Mouse (Mus musculus) intestine, postnatal 0 days (tissue): ENCODE measurements around the gene Polr2j. TPM values are rescaled to one million over a fixed set of nuclear protein-coding genes. Genes with fewer than 3 reads are reported as not detected.
A peak's percentile ranks its signal among the peaks of the same experiment; 100 is the strongest.

Experiments used
- ATAC-seq: fragments of 200-750 bp; cut with Nextera tagmentation; 2 replicates; pipeline ENCODE4 v1.8.0; 2017; ENCODE audit warnings: mild to moderate bottlenecking, moderate TSS enrichment, moderate library complexity
- H3K27ac ChIP-seq: fragments of 300-500 bp; sonication (generic); 2 replicates; pipeline ENCODE4 v1.5.1; 2014; ENCODE audit warnings: mild to moderate bottlenecking, low read depth, low read length, moderate library complexity
- H3K27me3 ChIP-seq: fragments of 300-500 bp; sonication (generic); replicated peaks from 2 replicates; pipeline ENCODE4 v1.6.1; 2014; ENCODE audit warnings: low read length, mixed read lengths; ENCODE audit not compliant: control insufficient read depth, insufficient read depth
- H3K36me3 ChIP-seq: fragments of 300-500 bp; sonication (generic); 2 replicates; pipeline ENCODE4 v1.6.1; 2014; ENCODE audit warnings: mild to moderate bottlenecking, moderate library complexity; ENCODE audit not compliant: control insufficient read depth, insufficient read depth
- H3K4me1 ChIP-seq: fragments of 300-500 bp; sonication (generic); replicated peaks from 2 replicates; pipeline ENCODE4 v1.6.1; 2014; ENCODE audit warnings: antibody characterized with exemption, low read length, mixed read lengths; ENCODE audit not compliant: control insufficient read depth, insufficient read depth
- H3K4me2 ChIP-seq: fragments of 300-500 bp; sonication (generic); replicated peaks from 2 replicates; pipeline ENCODE4 v1.6.1; 2014; ENCODE audit warnings: low read depth, mild to moderate bottlenecking, moderate library complexity
- H3K4me3 ChIP-seq: fragments of 300-500 bp; sonication (generic); 2 replicates; pipeline ENCODE4 v1.5.1; 2014; ENCODE audit warnings: low read depth, low read length
- H3K9ac ChIP-seq: fragments of 300-500 bp; sonication (generic); 2 replicates; pipeline ENCODE4 v1.6.1; 2014; ENCODE audit warnings: mild to moderate bottlenecking, low read depth, low read length
- H3K9me3 ChIP-seq: fragments of 300-500 bp; sonication (generic); 2 replicates; pipeline ENCODE4 v1.6.1; 2016; ENCODE audit warnings: mixed run types; ENCODE audit not compliant: control insufficient read depth
- CTCF ChIP-seq: sonication (generic); IDR thresholded peaks from 2 replicates; pipeline ENCODE4 v1.5.1; 2016; ENCODE audit warnings: low read depth, mild to moderate bottlenecking, control low read depth, antibody characterized with exemption, moderate library complexity
- WGBS: fragments of 180-500 bp; shearing (Covaris S2); extraction: QIAGEN DNeasy Blood & Tissue Kit; methylation state at CpG from one replicate; pipeline ENCODE4 v1.1.7; 2014; 5-methylcytosine and 5-hydroxymethylcytosine counted together
- polyA plus RNA-seq: library from polyadenylated mRNA; unstranded; fragments of >200 nt; fragmentation: Nextera tagmentation; extraction: Ambion mirVana; gene quantifications from 2 replicates; pipeline ENCODE4 v1.2.1, GENCODE M21; 2015

Polr2j gene
- polyA plus RNA-seq, 1 experiment from 2014 or later, result 169 TPM

DNA sequence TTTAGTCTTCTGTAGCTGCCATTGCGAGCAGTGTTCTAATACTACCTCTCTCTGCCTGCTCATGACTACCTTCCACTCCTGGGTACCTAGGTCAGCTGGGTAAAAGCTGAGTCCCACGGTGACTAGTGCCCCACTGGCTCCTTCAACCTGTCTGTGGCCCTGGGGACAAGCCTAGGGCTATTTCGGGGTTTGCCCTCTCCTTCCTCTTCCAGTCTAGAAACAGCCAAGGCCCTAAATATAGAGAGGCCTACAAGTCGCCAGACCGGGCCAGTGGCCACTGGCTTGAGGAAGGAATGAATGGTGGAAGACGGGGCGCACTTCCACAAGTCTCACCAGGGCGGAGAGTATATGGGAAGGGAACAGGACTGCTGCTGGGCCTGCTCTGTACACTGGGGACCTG lies 30.1 kb upstream of the Polr2j start:
- no peak for TF ChIP-seq CTCF
- H3K36me3 ChIP-seq, result peaks cover 10% of the 10 kb centered on the region; the same call in 1 of the 2 replicates
- H3K9ac ChIP-seq, result no peak overlapping the region
- peaks cover 7% of the 10 kb centered on the region for H3K4me1 ChIP-seq
- H3K4me3 ChIP-seq, result no peak overlapping the region
- ATAC-seq, result no peak
- no peaks in the 10 kb centered on the region for H3K9me3 ChIP-seq
- H3K27me3 ChIP-seq, result no peaks in the 10 kb centered on the region
- no peak overlapping the region for H3K4me2 ChIP-seq
- WGBS, result 89% methylated on average over 8 of the region's 8 CpGs
- no peak overlapping the region for H3K27ac ChIP-seq

DNA sequence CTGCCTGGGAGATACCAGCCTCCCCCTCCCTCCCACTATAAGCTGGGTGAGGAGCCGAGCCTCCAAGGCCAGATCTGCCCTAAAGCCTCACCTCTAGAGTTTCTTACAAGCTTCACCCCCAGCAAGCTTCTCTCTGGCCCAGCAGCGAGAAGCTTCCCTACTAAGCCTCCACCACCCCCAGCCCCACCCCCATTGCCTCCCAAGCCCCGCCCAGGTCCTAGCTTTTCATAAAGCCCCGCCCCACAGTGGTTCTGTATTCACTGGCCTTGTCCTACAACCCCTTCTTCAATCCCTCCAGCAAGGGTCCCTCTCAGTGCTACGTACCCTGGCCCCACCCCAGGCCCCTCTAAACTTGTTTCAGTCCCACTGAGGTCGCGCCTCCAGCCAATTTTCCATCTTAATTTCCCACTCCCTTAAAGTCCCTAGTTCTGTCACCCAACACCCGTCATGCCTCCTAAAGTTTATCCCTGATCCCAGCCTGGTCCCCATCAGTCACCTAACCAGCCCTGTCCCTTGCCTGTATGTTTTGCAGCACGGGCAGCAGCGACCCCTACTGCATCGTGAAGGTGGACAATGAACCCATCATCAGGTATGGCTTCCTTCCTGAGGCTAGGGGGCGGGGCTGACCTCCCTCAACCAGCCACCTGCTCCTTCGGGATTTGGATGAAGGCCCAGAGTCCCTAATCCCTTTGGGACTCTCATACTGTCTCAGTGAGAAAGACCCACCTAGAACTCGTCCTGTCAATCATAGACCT lies 27.4 kb upstream of the Polr2j start:
- TF ChIP-seq CTCF, result peak; percentile 65

GRCm38 (mm10) chr5:136091927-136092326 lies 24.5 kb upstream of the Polr2j start:
- peaks cover 14% of the 10 kb centered on the region; the same call in 1 of the 2 replicates for H3K36me3 ChIP-seq
- H3K9me3 ChIP-seq, result no peaks in the 10 kb centered on the region
- WGBS, result 75% methylated on average over 5 of the region's 5 CpGs
- no peak for TF ChIP-seq CTCF
- no peak overlapping the region for H3K4me3 ChIP-seq
- H3K27me3 ChIP-seq, result no peaks in the 10 kb centered on the region
- no peak overlapping the region for H3K27ac ChIP-seq
- H3K4me2 ChIP-seq, result no peak overlapping the region
- no peaks in the 10 kb centered on the region for H3K4me1 ChIP-seq
- no peak for ATAC-seq
- H3K9ac ChIP-seq, result no peak overlapping the region

More for the DNA sequence above, 27.4 kb upstream of the Polr2j start:
- H3K4me3 ChIP-seq, result no peak overlapping the region
- H3K27me3 ChIP-seq, result no peaks in the 10 kb centered on the region
- 38% methylated on average over 14 of the region's 14 CpGs for WGBS
- peaks cover 7% of the 10 kb centered on the region for H3K4me1 ChIP-seq
- no peak overlapping the region for H3K9ac ChIP-seq
- H3K9me3 ChIP-seq, result no peaks in the 10 kb centered on the region
- H3K27ac ChIP-seq, result no peak overlapping the region
- no peak overlapping the region for H3K4me2 ChIP-seq
- peaks cover 14% of the 10 kb centered on the region; the same call in 1 of the 2 replicates for H3K36me3 ChIP-seq
- no peak for ATAC-seq

GRCm38 (mm10) chr5:136094249-136095010 lies 22.0 kb upstream of the Polr2j start:
- Histone ChIP-seq H3K27ac (no peak overlapping the region), H3K36me3 (peaks cover 14% of the 10 kb centered on the region; the same call in 1 of the 2 replicates), H3K4me1 (no peaks in the 10 kb centered on the region), H3K9ac (no peak overlapping the region), H3K27me3 (no peaks in the 10 kb centered on the region), H3K4me3 (no peak overlapping the region), H3K9me3 (no peaks in the 10 kb centered on the region), H3K4me2 (no peak overlapping the region)
- no peak for TF ChIP-seq CTCF
- WGBS, result 78% methylated on average over 8 of the region's 8 CpGs
- no peak for ATAC-seq

GRCm38 (mm10) chr5:136095089-136095488 lies 21.3 kb upstream of the Polr2j start:
- no peak overlapping the region for H3K9ac ChIP-seq
- no peaks in the 10 kb centered on the region for H3K9me3 ChIP-seq
- no peak overlapping the region for H3K27ac ChIP-seq
- TF ChIP-seq CTCF, result no peak
- H3K36me3 ChIP-seq, result peaks cover 14% of the 10 kb centered on the region; the same call in 1 of the 2 replicates
- no peak overlapping the region for H3K4me3 ChIP-seq
- 81% methylated on average over 7 of the region's 7 CpGs for WGBS
- no peaks in the 10 kb centered on the region for H3K4me1 ChIP-seq
- H3K4me2 ChIP-seq, result no peak overlapping the region
- no peak for ATAC-seq
- H3K27me3 ChIP-seq, result no peaks in the 10 kb centered on the region

- no peak overlapping the region for H3K9ac ChIP-seq
- peaks cover 4% of the 10 kb centered on the region; the same call in 1 of the 2 replicates for H3K36me3 ChIP-seq
- H3K27me3 ChIP-seq, result no peaks in the 10 kb centered on the region
- no peak overlapping the region for H3K4me3 ChIP-seq
- H3K27ac ChIP-seq, result no peak overlapping the region
- no peak overlapping the region for H3K4me2 ChIP-seq
- no peak for ATAC-seq
- H3K9me3 ChIP-seq, result no peaks in the 10 kb centered on the region
- no peak for TF ChIP-seq CTCF
- 73% methylated on average over 10 of the region's 10 CpGs for WGBS
- H3K4me1 ChIP-seq, result no peaks in the 10 kb centered on the region
Observed at GRCm38 (mm10) chr5:136098536-136098935, 17.9 kb upstream of the Polr2j start.
